Mouse (Mus musculus) thymus, postnatal 4 days (tissue): ENCODE measurements around the gene Ston1.
A peak's percentile ranks its signal among the peaks of the same experiment; 100 is the strongest.

Source experiments
- DNase-seq: peaks from one replicate; pipeline ENCODE4 v3.0.0; 2021

The Ston1 gene

DNA sequence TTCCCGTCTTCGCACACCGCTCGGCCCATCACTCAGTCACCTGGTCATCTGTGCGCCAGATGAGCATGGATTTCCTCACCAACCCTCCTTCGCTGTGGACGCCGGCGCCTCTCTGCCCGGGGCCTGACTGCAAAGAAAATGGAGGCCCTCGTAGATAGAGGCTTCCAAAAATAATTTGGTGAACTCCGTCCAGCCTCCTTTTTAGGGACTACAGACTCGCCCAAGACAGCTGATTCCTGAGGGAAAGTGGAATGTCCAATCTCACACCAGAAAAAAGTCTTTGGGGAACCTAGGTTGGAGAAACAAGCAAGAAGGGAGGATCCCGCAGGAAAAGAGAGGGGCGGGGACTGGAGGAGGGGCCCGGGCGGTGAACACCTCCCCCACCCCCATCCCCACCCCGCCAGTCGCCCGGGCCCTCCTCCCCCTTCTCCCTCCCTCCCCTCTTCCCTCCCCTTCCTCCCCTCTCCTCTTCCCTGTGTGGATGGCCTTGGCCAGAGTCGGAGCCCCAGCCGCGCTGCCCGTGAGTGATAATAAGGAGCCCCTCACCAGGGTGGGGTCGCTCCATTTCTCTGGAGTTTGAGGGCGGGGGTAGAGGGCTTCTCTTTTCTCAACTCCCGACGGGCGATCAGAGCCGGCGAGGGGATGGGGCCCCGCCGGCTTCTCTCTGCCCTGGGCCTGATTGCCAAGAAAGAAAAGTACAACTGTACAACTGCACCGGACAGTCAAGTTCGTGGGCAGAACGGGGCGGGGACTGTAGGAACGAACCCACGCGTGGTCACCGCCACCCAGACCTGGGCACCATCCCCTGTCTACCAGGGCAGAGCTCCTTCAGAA lies at the start of gene Ston1:
Gene Ston1 (plus strand): TSS at position 463 of the 834 bp plus-strand sequence.
- DNase-seq: peak; percentile 53

GRCm38 (mm10) chr17:88549411-88550191 lies 47.9 kb upstream of the Ston1 start:
- no peak for DNase-seq

GRCm38 (mm10) chr17:88550351-88550750 lies 47.1 kb upstream of the Ston1 start:
- DNase-seq: peak; percentile 41

DNA sequence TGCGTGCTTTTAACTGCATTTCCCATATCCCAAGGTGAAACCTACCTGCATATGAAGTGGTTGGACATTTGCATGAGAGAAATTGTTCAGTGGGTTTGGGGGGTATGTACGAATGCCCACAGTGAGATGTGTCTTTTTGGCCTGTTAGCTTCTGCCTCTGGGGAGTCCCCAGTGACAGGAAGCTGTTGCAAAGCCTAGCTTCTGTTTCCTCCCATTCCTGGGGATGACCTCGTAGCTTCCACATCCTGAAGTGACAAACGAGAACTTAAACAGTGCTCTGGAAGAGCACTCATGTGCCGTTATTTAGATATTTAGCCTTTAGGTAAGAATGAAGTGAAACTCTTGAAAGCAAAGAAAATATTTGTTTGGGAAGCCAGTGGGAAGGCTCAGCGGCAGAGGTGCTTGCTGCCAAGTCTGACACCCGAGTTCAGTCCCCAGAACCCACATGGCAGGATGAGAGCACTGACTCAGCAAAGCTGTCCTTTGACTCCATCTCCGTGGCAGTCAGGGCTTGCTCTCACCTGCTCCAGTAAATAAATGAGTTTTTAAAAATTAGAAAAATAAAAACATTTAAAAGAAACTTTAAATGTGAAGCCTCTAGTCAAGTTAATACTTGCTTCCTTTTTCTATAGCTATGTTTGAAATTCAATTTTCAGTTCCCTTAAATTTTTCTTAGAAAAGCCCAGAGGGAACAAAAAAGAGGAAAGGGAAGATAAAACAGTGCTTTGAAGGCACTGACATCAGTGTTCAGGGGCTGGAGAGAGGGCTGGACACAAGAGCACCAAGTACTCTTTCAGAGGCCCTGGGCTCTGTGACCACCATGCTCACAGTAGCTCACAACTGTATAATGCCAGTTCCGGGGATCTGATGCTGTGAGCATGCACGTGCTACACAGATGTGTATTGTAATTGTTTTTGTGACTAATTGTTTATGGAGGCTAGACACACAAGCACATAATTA lies 46.2 kb upstream of the Ston1 start:
- DNase-seq: peak; percentile 34

- DNase-seq: peak; percentile 68
Observed at GRCm38 (mm10) chr17:88552556-88552955, 44.9 kb upstream of the Ston1 start.

DNA sequence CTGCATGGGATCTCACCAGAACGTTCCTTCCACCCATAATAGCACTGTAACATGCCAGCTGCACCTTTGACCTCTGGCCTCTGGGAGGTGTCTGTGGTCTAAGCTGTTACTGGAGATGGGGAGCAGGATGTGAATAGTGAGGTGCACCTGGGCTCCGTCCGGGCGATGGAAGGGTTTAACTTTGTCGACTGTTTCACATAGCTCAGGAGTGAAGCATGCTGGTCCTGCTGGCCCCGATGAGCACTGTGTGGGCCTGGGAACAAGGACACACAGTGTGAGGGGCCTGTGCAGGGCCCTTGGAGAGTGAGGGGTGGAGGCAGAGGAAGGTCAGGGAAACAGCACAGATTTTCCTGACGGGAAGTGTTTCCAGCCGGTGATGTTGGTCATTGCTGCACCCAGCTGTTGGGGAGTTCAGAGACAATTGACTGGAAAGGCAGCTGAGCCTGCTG lies 44.5 kb upstream of the Ston1 start:
- DNase-seq: peak; percentile 70

DNA sequence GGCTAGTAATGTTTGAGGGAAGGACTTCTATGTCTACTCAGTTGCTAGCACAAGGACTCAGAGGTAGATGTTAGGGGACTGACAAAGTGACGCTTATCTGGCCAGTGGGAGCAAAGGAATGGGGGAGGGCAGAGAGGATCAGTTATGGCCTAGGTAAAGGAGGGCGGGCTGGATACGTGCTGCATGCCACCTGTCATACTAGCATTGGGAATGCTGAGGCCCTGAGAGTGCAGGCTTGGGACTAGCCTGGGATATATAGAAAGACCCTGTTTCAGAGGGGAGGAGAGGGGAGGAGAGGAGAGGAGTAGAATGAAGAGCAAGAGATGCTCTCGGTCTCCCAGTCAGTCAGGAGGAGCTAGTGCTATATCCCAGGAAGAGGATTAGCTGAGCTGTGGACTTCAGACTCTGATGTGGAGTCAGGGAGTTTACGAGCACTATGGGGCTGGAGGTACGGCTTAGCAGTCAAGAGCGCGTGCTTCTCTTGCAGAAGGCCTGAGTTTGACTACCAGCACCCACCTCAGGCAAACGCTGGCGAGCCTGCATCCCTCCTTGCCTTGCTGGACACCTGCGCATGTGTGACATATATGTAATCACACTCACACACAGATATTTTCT lies 43.9 kb upstream of the Ston1 start:
- peak; percentile 32 for DNase-seq

DNA sequence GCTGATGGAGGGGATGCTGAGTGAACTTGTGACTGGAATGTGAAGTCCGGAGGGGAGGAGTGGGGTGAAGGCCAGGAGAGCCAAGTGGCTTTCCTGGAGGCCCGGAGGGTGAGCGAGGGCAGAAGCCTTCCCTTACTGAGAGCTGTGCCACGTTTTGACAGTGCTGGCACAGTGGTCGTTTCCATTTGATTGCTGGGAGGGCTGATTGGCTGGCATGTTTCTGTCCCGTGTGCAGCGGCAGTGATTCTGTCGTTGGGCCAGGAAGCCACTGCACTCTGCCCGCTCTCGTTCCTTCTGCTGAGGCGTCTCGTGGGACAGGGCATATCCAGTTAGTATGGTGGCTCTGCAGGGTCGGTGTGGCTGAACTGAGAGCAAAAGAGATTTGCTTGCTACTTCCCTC lies 41.3 kb upstream of the Ston1 start:
- no peak for DNase-seq

DNA sequence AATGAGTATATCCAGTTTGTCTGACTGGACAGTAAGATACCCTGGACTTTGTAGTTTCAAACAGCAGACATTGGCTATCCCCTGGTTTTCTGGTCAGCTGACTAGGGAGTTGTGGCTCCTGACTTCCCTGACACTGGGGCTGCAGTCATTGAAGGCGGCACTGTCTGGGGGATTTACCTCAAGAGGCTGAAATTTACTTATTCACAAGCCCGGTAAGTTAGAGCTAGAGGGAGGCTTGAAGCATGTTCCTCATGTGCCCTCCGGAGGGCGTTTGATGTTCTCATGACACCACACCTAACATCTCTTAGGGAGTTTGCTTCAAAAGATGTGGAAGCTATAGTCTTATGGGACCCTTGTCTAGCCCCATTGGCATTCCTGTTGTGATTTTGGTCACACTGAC lies 40.8 kb upstream of the Ston1 start:
- DNase-seq: no peak

DNA sequence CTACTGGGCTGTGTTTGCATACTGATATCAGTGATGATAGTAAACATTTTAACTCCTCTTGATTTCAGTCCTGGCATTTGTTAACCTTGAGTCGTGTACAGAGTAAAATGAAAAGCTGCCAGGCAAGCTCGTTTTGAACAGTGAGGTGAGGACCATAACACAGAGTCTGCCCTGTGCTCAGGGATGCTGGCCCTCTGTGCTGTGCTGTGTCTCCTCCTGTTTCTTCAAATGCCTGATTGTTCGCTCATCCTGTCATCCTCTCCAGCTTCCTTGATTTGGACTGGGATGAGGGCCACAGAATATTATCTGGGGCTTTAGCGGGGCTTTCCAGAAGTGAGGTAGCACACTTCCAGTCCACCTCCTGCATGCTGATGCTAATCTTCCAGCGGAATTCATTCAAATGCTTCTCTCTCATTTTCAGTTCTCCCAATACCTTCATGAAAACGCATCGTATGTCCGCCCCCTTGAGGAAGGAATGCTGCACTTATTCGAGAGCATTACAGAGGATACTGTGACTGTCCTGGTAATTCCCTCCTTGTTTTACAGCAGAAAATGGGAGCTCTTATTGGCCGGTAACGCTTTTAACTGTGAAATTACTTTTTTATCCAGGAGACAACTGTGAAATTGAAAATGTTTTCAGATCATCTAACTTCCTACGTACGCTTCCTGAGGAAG lies 39.2 kb upstream of the Ston1 start:
- DNase-seq: peak; percentile 63

DNA sequence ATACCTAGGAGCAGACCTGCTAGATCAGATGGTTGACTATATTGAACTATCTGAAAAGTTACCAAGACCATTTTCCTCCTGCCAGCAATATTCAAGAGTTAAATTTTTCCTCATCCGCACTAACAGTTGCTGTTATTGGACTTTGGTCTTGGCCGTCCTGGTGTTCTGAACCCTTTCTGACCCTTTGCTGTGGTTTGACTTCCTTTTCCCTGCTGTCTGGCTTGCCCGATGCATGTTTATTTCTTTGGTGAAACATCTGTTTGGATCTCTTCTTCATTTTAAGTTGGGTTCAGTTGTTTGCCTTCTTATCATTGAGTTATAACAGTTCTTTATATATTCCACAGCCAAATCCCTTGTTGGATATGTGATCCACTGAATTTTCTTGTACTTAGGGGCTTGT lies 33.9 kb upstream of the Ston1 start:
- no peak for DNase-seq

GRCm38 (mm10) chr17:88569807-88570540 lies 27.5 kb upstream of the Ston1 start:
- no peak for DNase-seq

GRCm38 (mm10) chr17:88570784-88571183 lies 26.7 kb upstream of the Ston1 start:
- no peak for DNase-seq

GRCm38 (mm10) chr17:88574811-88575210 lies 22.7 kb upstream of the Ston1 start:
- peak; percentile 63 for DNase-seq

- no peak for DNase-seq
Observed at GRCm38 (mm10) chr17:88578522-88579242, 18.8 kb upstream of the Ston1 start.

GRCm38 (mm10) chr17:88580556-88580955 lies 16.9 kb upstream of the Ston1 start:
- DNase-seq: no peak

DNA sequence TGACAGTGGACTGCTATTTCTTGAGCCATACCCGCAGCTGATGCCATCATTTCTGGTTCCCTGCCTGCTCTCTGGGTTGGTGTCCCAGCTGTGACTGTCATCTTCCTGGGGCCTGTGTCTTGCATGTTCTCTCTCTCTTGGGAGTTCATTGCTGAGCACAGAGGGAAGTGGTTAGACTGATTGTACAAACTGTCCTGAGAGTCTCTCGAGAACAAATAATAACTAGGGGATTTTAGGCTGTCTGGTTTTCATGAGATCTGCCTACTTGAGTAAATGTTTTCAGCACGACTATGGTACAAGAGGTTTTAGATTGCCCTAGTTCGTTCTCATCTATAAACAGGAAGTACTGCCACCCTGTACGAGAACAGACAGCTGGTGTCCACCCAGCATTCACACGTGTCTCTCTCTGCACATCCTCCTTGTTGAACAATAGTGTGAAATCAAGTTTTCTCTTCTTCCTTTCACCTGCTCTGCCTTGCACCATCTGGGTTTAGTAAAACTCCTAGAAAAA lies 15.9 kb upstream of the Ston1 start:
- DNase-seq: peak; percentile 55

- DNase-seq: no peak
Observed at GRCm38 (mm10) chr17:88582999-88583398, 14.5 kb upstream of the Ston1 start.

DNA sequence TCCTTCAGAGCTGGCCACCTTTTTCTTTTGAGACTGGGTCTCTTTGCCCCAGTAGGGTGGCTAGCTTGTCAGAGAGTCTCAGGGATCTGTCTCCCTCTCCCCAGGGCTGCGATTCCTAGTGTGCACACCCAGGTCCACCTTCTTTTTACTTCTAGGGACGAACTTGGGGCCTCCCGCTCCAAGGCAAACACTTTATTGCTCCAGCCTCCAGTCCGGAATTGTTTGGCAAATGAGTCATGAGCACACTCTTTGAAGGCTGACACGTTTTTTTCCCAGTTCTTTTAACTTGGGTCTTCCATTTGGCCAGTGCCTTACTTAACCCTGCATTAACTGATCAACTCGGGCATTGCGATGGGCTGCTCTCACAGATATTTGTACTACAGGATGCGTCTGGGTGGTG lies 14.1 kb upstream of the Ston1 start:
- DNase-seq: no peak

GRCm38 (mm10) chr17:88587371-88587770 lies 10.1 kb upstream of the Ston1 start:
- DNase-seq: no peak
